Mouse (Mus musculus) G1E (cell line): Measurements from ENCODE around the gene Clcn7.

Experiments
- CTCF ChIP-seq: IDR thresholded peaks from 2 replicates; pipeline ENCODE4 v1.5.1; 2012; ENCODE audit warnings: low read depth, low read length, inconsistent platforms, mixed read lengths
- GATA2 ChIP-seq: IDR thresholded peaks from 2 replicates; pipeline ENCODE4 v1.6.1; 2012; ENCODE audit warnings: low read depth, low read length, inconsistent platforms, borderline replicate concordance
- POLR2AphosphoS5 ChIP-seq: IDR thresholded peaks from 2 replicates; pipeline ENCODE4 v1.6.1; 2012; ENCODE audit warnings: low read depth, low read length, inconsistent platforms; ENCODE audit not compliant: insufficient replicate concordance

DNA sequence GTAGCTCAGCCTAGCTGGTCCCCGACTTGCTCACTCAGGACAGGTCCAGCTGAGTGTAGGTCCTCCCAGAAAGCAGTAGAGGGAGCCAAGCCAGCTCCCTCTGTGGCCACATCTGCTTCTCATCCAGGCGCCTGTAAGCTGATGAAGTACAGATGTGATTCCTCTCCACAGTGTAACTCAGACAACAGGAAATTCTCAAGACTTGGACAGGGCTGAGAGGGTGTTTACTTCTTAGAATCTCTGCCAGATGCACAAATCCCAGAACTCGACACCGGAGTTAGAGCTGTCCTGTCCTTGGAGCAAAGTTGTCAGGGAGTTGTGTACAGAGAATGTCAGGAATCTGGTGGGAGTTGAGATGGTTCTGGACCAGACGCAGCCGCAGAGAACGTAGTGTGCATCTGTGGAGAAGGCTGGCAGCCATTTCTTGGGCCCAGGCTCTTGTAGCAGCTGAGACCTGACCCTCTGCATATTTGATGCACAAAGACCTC is 49.7 kb upstream of the Clcn7 start, which contains the start of gene Tmem204:
- TF ChIP-seq CTCF (no peak), GATA2 (no peak), POLR2AphosphoS5 (no peak)
